Mouse (Mus musculus) embryo, embryonic 11.5 days (tissue): ENCODE measurements around the gene Rassf3.

ENCODE experiments used
- DNase-seq: peaks from one replicate; pipeline ENCODE4 v3.0.0-alpha.2; 2012; ENCODE audit warnings: low read depth, low spot score

Gene Rassf3

GRCm38 (mm10) chr10:121489941-121490340 is 13.8 kb upstream of the Rassf3 start:
- no peak for DNase-seq

- DNase-seq, result no peak
Observed at GRCm38 (mm10) chr10:121488623-121489299, 12.6 kb upstream of the Rassf3 start.

- DNase-seq, result no peak
Observed at GRCm38 (mm10) chr10:121487716-121488115, 11.6 kb upstream of the Rassf3 start.

GRCm38 (mm10) chr10:121486350-121486749 is 10.2 kb upstream of the Rassf3 start:
- no peak for DNase-seq

- DNase-seq, result no peak
Observed at GRCm38 (mm10) chr10:121483364-121483763, 7.2 kb upstream of the Rassf3 start.

- no peak for DNase-seq
Observed at GRCm38 (mm10) chr10:121481141-121481540, 5.0 kb upstream of the Rassf3 start.

- no peak for DNase-seq
Observed at GRCm38 (mm10) chr10:121479987-121480386, 3.8 kb upstream of the Rassf3 start.

GRCm38 (mm10) chr10:121477433-121477832 is 1.3 kb upstream of the Rassf3 start:
- no peak for DNase-seq

- no peak for DNase-seq
Observed at GRCm38 (mm10) chr10:121476968-121477337, 806 bp upstream of the Rassf3 start.

GRCm38 (mm10) chr10:121475672-121476146 is 438 bp downstream of the Rassf3 start:
- DNase-seq, result peak; percentile 54

GRCm38 (mm10) chr10:121475101-121475671 is 961 bp downstream of the Rassf3 start:
- no peak for DNase-seq

- DNase-seq, result no peak
Observed at GRCm38 (mm10) chr10:121474288-121474687, 1.9 kb downstream of the Rassf3 start.

- DNase-seq, result no peak
Observed at GRCm38 (mm10) chr10:121473723-121474215, 2.4 kb downstream of the Rassf3 start.

GRCm38 (mm10) chr10:121472593-121473217 is 3.4 kb downstream of the Rassf3 start:
- no peak for DNase-seq

- DNase-seq, result no peak
Observed at GRCm38 (mm10) chr10:121471570-121472197, 4.5 kb downstream of the Rassf3 start.

- DNase-seq, result no peak
Observed at GRCm38 (mm10) chr10:121469625-121470024, 6.5 kb downstream of the Rassf3 start.

GRCm38 (mm10) chr10:121468985-121469384 is 7.2 kb downstream of the Rassf3 start:
- DNase-seq, result no peak

- no peak for DNase-seq
Observed at GRCm38 (mm10) chr10:121468261-121468660, 7.9 kb downstream of the Rassf3 start.

GRCm38 (mm10) chr10:121467792-121468191 is 8.4 kb downstream of the Rassf3 start:
- no peak for DNase-seq

GRCm38 (mm10) chr10:121467016-121467415 is 9.1 kb downstream of the Rassf3 start:
- DNase-seq, result no peak

- no peak for DNase-seq
Observed at GRCm38 (mm10) chr10:121465033-121465432, 11.1 kb downstream of the Rassf3 start.

GRCm38 (mm10) chr10:121462162-121462881 is 13.8 kb downstream of the Rassf3 start:
- no peak for DNase-seq
